Mouse (Mus musculus) erythroblast, embryonic 14.5 days (primary cell): ENCODE measurements around the gene Aco1.

ENCODE experiments used
- GATA1 ChIP-seq: IDR thresholded peaks from 2 replicates; pipeline ENCODE4 v1.6.1; 2012; ENCODE audit warnings: low read length, inconsistent platforms, mixed read lengths
- TAL1 ChIP-seq: IDR thresholded peaks from 3 replicates; pipeline ENCODE4 v1.6.1; 2012; ENCODE audit warnings: low read length, inconsistent platforms, mixed read lengths

DNA sequence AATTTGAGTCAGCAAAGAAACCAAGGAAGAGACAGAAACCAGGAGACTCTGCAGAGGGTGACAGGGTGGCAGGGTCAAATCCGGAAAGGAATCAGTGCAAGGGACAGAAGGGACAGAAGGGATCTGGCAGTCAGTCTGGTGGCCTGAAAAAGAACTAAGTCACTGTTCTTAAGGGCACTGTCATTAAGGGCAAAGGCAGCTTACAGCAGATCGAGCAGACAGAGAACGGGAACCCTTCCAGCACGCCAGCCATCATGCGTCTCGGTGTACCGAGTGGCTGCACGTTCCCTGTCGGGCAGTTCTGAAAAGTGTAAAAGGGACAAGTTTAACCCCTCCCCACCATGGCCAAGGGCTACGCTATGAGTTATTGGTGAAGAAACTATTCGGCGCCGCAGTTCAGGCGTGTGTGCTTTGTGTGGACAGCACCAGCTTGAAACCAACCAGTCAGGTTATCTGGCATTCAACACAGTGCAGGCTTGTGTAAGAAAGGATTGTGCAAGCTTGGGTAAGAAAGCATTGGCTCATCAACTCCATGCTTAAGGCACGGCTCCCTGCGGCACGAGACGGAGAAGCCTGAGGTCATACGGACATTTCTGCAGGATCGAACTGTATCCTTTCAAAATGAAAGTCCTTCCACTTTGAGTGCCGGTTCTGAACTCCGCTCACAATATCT lies 62.5 kb downstream of the Aco1 start:
- TF ChIP-seq TAL1 (no peak), GATA1 (no peak)
